Mouse (Mus musculus): ENCODE results near the gene Ranbp17.
"Not testable (repeated sequence)": the region's sequence is repeated elsewhere in the genome, so short reads cannot be mapped to it uniquely, and the experiment has no call there.

The Ranbp17 gene

DNA sequence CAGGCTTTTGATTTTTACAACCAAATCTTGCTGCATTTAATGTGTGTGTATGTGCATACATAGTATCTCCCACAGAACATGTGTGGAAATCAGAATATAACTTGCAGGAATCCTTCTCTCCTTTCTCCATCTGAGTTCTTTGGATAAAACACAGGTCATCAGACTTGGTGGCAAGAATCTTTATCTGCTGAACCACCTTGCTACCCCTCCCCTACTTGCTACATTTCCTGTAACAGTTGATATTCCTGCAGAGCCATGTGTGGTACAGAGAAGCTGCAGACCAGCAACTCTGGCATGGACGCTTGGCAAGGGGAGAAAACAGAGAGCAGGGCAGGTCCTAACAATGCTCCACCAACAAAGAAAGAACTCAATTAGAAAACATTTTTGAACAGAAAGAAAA, 52.4 kb downstream of the Ranbp17 start:
- POLR2A ChIA-PET = no interaction called here

DNA sequence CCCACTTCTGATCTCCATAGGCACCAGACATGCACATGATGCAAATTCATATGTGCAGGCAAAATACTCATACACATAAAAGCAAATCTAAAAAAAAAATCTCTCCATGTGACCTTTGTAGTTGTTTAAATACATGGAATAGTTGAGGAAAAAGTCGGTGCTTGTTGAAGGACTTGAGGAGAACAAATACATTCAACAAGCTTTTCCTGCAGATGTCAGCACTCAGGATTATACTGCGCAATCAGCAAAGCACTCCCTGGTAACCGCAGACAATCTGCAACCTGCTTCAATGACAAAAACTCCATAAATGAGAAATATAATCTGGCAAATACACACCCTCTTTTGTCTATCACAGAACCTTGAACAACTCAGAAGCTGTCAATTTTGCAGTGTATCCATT, 59.5 kb downstream of the Ranbp17 start:
- ChIA-PET CTCF (no interaction called here), POLR2A (interaction anchor here in 3 of 4 experiments (0.5 to 2.2 kb wide), 6 partner anchors 9 to 84 kb away, joined by 3 to 4 read pairs (median 3); no protein-coding TSS in a partner anchor)

More for the DNA sequence above, 52.4 kb downstream of the Ranbp17 start:
- CTCF ChIA-PET = no interaction called here

DNA sequence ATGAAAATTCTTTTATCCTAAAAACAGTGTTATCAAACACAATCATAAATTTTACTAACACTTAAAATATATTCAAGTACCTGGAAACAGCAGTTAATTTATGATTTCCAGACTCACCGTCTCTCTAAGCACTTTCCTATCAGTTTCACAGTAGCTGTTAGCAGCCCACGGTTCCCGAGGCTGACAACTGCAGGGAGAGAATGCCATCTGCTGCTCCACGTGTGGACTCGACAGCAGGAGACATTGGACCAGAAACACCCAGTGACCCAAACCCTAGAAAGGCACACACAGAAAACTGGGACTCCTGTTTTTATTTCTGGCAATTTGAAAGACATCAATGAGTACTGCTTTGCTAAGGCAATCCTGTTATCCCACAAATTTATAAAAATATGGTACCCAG, 79.7 kb downstream of the Ranbp17 start:
- ChIA-PET CTCF (interaction anchor here in 1 of 4 experiments (0.7 kb wide), 1 partner anchor 97 kb away, joined by 3 read pairs; no protein-coding TSS in a partner anchor), POLR2A (no interaction called here)

DNA sequence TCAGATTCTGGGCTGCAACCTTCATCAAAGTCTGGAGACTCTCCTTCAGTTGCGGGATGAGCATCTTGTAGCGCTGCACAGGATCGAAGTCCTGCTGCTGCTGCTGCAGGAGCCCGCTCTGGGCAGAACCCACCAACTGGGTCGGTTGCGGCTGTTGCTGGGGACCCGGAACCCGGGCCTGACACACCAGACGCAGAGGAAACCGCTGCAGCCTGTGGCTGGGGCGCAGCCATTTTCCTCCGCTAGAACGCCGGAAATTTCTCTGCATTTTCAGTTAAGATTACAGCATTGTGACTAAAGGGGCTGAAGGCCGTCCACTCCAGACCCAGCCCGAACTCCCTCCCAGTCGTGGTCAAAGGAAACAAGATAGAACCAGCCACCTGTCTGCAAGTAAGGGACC, 85.3 kb downstream of the Ranbp17 start:
- CTCF ChIA-PET, POLR2A ChIA-PET: not testable (repeated sequence)

DNA sequence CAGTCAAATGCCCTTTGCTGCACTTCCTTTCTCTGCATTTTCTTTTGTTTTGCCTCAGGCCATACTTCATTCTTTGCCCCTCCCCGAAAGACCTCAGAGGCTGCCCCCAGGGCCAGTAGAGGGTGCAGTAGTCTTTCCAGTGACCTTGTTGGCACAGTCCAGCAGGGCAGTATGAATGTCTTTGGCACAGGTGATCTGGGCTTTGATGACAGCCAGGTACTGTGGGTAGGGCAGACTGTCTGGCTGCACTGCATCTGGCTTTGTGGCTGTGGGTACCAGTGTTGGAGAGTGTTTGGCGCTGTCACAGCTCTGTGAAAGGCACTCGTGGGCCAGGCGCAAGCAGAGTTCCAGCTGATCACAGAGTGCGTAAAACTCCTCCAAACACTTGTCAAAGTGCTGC, 85.8 kb downstream of the Ranbp17 start:
- ChIA-PET POLR2A (interaction anchor here in 1 of 4 experiments (0.6 kb wide), 1 partner anchor 103 kb away, joined by 7 read pairs; no protein-coding TSS in a partner anchor), CTCF (interaction anchor here in 1 of 4 experiments (0.6 kb wide), 1 partner anchor 9 kb away, joined by 4 read pairs; no protein-coding TSS in a partner anchor)

DNA sequence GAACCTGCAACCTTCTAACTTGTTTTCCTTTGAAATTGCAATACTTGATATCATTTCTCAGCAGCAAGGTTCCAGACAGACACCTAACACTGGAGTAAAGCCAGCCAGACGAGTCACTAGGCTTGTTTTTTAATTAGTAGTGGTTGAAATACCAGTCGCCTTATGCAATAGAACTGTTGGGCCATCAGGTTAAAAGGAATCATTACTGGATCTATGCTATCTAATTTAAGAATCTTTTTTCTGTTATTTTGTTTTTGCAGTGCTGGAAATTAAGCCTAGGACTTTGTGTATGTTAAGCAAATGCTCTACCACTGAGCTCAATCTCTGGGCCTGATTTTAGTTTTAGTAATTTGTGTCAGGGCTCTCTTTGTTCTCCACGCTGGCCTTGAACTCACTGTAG, 91.3 kb downstream of the Ranbp17 start:
- POLR2A ChIA-PET = interaction anchor here in 1 of 4 experiments (0.9 kb wide), 1 partner anchor 20 kb away, joined by 3 read pairs; no protein-coding TSS in a partner anchor
- CTCF ChIA-PET = no interaction called here

DNA sequence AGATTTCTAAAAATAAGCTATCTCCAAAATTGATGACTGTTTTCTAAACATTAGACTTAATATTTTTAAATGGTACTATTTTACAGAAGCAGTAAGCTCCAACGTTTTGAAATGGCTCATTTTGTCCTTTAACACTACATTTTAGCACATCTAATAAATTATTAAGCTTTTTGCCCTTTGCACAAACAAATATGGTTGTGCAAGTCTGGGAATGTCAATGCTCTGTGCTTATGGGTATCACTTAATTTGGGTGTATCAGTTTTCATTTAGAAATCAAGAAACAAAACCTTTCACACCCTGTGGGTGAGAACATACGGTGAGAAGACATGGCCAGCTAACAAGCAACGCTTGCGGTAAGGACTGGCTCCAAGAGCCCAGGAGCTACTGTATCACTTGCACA, 108.9 kb downstream of the Ranbp17 start:
- ChIA-PET CTCF (interaction anchor here in 1 of 4 experiments (0.6 kb wide), 1 partner anchor 110 kb away, joined by 3 read pairs; no protein-coding TSS in a partner anchor), POLR2A (interaction anchor here in 1 of 4 experiments (0.7 to 2.0 kb wide), 3 partner anchors 11 to 130 kb away, joined by 3 to 5 read pairs (median 4); partner anchors contain the start of gene Ranbp17)

DNA sequence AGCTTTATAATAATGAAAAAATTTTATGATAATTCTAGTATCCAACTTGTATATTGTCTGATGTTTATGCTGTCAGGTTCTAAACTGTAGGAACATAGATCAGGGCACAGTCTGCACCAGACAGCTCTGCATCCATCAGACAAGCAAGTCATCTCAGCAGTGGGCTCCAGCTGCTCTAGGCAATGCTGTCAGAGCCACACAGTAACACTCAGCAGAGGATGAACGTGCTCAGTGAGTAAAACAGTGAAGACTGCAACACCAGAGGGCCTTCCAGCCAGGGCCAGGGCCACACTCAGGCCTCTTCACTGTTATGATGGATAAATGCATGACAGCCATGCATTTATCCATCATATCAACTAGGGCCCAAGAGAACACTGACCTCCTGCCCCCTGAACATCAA, 114.2 kb downstream of the Ranbp17 start:
- ChIA-PET CTCF (no interaction called here), POLR2A (no interaction called here)

DNA sequence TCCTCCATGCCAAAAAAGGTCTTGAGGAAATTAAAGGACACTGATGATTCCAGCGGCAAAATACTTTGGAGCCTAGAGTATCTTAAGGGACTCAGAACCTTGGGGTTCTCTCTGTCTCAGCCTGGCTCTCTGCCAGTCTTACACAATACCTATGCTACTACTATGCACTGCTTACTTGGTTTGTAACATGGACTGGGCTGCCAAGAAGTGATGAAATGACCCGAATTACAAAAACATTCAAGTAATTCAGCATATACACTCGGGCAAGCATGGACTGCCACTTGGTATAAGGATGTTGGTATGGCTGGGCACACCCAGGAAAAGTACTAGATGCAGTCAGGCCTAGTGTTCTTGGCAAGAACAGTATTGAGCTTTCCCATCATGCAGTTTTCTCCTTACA, 114.8 kb downstream of the Ranbp17 start:
- ChIA-PET CTCF (no interaction called here), POLR2A (no interaction called here)

DNA sequence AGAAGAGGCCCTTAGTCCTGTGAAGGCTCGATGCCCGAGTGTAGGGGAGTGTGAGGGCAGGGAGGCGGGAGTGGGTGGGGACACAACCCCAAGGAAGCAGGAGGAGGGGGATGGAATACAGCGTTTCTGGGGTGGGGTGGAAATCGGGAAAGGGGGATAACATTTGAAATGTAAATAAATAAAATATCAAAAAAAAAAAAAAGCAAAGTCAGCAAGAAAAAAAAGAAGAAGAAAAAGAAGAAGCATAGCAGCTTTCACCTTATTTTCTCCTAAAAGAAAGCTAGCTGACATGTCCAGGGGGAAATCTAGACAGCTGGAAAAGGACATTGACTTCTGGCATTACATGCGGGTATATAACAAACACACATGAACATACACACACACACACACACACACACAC, 117.3 kb downstream of the Ranbp17 start:
- POLR2A ChIA-PET = no interaction called here
- CTCF ChIA-PET = interaction anchor here in 2 of 4 experiments (0.7 to 1.1 kb wide), 2 partner anchors 11 to 50 kb away, joined by 3 to 4 read pairs; no protein-coding TSS in a partner anchor

DNA sequence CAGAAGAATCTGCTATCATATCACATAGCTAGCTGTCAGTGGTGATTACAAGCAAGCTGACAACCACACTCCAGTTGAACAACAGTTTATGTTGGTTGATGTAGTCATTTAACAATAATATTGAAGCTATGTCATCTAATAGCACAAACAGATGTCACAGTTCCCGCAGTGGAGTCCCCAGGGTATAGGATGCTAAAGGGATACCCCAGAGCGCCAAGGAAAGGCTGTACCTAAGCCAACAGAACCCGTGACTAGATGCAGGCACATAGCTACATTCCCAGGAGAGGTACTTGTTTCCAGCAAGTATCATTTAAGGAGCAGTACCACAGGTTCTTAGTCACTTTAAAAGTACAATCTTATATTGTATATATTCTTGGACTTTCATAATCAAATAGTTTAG, 119.5 kb downstream of the Ranbp17 start:
- ChIA-PET POLR2A (interaction anchor here in 1 of 4 experiments (0.7 to 1.6 kb wide), 3 partner anchors 9 to 14 kb away, joined by 4 to 6 read pairs (median 4); no protein-coding TSS in a partner anchor), CTCF (no interaction called here)

DNA sequence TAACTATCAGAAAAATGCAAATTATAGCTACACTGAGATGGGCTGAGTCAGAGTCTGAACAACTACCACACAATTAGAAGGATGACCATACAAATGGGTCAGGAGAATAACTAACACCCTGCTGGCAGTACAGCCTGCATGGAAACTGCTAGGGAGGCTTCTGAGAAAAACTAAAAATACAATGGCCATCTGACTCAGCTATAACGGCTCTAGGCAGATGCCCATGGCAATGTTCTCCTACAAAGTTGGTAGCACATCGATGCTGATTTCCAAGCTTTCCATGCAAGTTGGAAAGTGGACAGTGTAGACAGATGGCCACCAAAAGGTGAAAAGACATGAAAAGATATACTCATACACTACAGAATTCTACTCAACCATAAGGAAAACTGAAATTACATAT, 124.9 kb downstream of the Ranbp17 start:
- CTCF ChIA-PET = no interaction called here

DNA sequence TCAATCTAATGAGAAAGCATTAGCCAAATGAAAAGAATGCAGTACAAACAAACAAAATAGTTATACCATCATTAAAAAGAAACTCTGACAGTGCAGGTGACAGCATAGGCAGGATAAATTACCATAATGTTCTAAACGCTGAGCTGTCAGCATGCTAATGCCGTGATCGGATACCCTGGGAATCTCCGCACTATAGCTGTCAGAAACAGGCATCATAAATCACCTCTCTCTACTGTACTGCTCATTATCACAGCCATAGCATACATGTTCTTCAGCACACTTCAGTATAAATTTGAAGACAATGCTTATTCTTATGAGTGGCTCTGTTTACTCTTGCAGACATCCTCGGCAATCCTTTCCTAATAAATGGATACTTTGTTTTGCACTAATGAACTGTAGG, 151.7 kb downstream of the Ranbp17 start:
- ChIA-PET POLR2A (no interaction called here), CTCF (no interaction called here)

More for the DNA sequence above, 124.9 kb downstream of the Ranbp17 start:
- POLR2A ChIA-PET = interaction anchor here in 2 of 4 experiments (0.5 to 1.1 kb wide), 3 partner anchors 14 to 146 kb away, joined by 3 read pairs; no protein-coding TSS in a partner anchor

DNA sequence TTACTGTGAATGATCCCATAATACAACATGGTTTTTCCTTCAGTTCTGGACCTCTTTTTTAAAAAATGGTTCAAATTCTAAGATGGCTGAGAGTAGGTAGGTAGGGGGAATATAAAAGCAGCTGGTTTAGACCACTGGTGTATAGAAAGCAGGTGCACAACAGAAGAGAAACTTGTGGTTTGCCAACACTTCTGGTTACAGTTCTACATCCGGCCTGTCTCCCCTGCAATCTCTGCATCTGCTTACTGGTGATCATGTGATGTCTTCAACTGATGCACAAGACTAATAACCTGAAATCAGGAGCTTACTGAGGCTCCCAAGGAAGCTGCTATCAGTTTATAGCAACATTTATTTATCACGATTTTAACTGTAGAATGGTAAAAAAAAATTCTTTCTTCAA, 164.3 kb downstream of the Ranbp17 start:
- CTCF ChIA-PET = no interaction called here
- POLR2A ChIA-PET = no interaction called here

DNA sequence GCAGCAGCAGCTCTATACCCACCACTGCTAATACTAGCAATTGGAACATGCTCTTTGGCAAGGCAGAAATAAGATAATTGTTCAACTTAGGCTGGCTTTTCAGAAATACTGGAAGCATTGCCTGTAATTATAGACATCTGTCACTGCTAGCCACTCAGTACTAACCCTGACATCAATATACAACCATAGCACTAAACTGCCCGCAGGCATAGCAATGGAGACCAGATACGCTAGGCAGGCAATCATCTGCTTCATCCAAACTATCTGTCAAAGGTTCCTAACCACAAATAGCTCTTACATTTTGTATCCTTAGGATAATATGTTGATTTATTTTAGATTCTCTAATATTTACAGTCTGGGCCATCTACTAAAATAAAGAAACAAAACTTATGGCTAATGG, 171.5 kb downstream of the Ranbp17 start:
- ChIA-PET CTCF (no interaction called here), POLR2A (interaction anchor here in 1 of 4 experiments (0.5 to 1.2 kb wide), 4 partner anchors 37 to 192 kb away, joined by 3 read pairs; no protein-coding TSS in a partner anchor)

DNA sequence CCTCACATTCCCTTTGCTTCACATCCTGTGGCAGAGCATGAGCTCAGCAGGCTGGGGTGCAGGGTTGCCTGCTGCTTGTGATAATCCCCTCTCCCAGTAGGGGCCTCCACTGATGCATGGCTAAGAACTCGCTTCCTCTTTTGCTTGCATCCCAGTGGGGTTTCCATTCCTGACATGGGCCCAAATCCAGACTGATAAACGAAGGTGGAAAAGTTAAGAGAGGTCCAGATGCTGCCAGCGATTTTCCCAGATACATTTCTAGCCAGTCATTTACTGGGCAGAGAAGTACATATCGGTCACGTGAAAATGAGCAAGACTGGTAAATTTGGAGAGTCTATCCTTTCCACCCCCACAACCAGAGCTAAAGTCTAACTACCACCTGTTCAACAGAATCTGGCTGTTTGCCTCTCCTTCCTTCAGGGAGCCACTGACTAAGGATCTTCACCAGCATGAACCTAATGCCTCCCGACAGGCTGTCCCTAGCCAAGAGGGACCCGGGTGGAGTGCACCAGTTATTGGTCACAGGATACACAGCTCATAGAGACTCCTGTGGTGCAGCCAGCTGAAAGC, 176.9 kb downstream of the Ranbp17 start:
- ChIA-PET POLR2A (interaction anchor here in 2 of 4 experiments (1.2 to 1.6 kb wide), 5 partner anchors 10 to 201 kb away, joined by 3 to 5 read pairs (median 4); no protein-coding TSS in a partner anchor), CTCF (interaction anchor here (0.5 to 1.3 kb wide), 13 partner anchors 11 to 832 kb away, joined by 3 to 5 read pairs (median 3); no protein-coding TSS in a partner anchor)

DNA sequence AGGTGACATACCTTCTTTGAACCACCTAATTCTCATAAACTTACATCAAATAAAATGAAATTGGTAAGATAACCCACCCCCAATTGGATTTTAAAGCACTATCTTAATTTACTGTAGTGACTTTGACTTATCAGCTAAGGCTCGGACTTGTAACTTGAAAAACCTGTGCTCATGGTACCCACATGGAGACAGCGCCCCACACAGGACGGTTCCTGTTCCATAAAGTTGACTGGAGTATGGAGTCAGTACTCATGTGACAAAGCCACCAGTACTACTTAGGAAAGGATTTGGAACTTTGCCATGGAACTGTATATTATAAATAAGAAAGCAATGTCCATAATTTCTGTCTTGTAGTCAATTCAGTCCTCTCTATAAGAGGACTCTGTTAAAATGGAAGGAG, 177.9 kb downstream of the Ranbp17 start:
- CTCF ChIA-PET = interaction anchor here in 1 of 4 experiments (1.1 kb wide), 1 partner anchor 17 kb away, joined by 3 read pairs; no protein-coding TSS in a partner anchor

DNA sequence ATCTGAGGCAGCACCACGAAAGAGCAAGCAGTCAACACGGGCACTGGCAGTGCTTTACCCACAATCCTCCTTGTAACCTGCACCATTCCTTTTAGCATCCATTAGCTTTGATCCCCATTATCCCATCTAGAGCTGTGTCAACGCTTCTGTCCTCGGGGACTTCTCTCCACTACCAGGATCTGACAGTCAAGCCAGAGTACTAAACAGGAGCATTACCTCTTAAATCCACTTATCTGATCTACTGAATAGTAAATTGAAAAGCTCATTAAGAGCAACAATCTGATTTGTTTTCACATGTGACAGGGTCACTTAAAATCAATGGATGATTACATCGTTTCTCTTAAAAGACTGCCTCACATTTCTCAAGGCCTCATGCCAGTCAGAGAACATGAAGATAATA, 181.4 kb downstream of the Ranbp17 start:
- POLR2A ChIA-PET = interaction anchor here in 1 of 4 experiments (0.7 kb wide), 1 partner anchor 12 kb away, joined by 3 read pairs; no protein-coding TSS in a partner anchor
- CTCF ChIA-PET = interaction anchor here in 1 of 4 experiments (1.0 kb wide), 1 partner anchor 394 kb away, joined by 3 read pairs; no protein-coding TSS in a partner anchor

More for the DNA sequence above, 177.9 kb downstream of the Ranbp17 start:
- POLR2A ChIA-PET = interaction anchor here in 1 of 4 experiments (0.6 to 1.6 kb wide), 5 partner anchors 20 to 189 kb away, joined by 3 to 4 read pairs (median 3); partner anchors contain the start of gene Ranbp17

DNA sequence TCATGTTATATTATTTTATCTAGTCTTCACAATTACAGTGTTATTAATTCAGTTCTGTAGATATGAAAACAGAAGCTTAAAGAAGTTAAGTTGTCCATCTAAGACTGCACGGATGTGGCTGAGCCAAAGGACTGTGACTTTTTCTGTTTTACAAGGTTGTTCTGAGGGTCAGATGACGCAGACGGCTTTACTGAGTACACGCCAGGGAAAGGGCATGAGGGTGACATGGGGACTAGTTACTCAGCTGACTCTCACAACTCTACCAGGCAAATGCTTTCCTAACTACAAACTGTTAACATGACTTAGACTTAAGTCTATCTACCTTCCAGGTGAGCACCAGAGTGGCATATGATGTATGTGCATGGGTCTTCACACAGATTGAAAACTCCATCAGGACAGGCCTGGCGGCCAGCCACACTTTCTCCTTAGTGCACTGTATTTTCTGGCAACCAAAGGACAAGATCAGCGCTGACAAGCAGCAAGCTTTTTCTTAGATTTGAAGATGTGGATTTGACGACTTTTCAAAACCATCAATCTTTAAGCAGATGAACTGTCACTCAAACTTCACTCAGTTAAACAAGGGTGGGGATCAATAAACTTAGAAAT, 194.4 kb downstream of the Ranbp17 start:
- POLR2A ChIA-PET = interaction anchor here in 1 of 4 experiments (0.7 to 1.6 kb wide), 2 partner anchors 22 to 108 kb away, joined by 3 to 4 read pairs; no protein-coding TSS in a partner anchor
- CTCF ChIA-PET = no interaction called here

DNA sequence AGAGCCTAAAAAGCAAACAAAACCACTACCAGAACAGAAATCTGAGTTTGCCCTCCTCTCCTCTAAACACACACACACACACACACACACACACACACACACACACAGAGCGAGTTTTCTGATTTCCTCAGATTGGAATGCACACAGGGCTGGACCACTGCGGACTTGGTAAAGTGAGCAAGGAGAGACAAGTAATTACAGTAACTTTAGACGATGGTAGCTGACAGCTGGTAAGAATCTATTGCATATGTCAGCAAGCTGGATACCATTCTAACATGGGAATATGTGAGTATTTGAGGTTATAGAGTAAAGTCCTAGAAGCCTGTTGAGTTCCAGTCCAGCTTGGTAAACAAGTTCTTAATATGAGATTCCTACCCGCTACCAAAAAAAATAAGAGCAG, 204.0 kb downstream of the Ranbp17 start:
- POLR2A ChIA-PET = no interaction called here
- CTCF ChIA-PET = interaction anchor here in 1 of 4 experiments (0.6 kb wide), 1 partner anchor 840 kb away, joined by 6 read pairs; no protein-coding TSS in a partner anchor
